Comparison of ENCODE assay signal across 29 mouse cellular contexts in genomic region chr19:41444491-41444890, GRCm38 (mm10). TPM values are rescaled to one million over a fixed set of nuclear protein-coding genes. Genes with fewer than 3 reads are reported as not detected.
A peak's percentile ranks its signal among the peaks of the same experiment; 100 is the strongest.
DNase-seq lines count a peak whose midpoint lies in the region; ATAC-seq lines count a peak whose summit lies in the region.
"Had no signal": no experiment of that assay in that cellular context is flagged by ENCODE, and none has a peak within 500 bp of the region (broad histone marks: within the 10 kb centered on the region; RNA-seq: fewer than 3 reads in every experiment).

No protein-coding gene starts in this region.

- WGBS in midbrain, embryonic 11.5 days, result 77% methylated on average over 8 of the region's 8 CpGs
- WGBS in midbrain, embryonic 10.5 days, result 69% methylated on average over 8 of the region's 8 CpGs
- 61% methylated on average over 8 of the region's 8 CpGs for WGBS in intestine, embryonic 16.5 days

- H3K4me1 ChIP-seq in midbrain, embryonic 11.5 days (ENCODE audit: control insufficient read depth, insufficient read depth, low read length), result peaks cover 2% of the 10 kb centered on the region; the same call in 1 of the 2 replicates
- H3K4me1 ChIP-seq in midbrain, embryonic 10.5 days, result peaks cover 15% of the 10 kb centered on the region
- peaks cover 7% of the 10 kb centered on the region; the same call in 1 of the 2 replicates for H3K4me1 ChIP-seq in intestine, embryonic 16.5 days (ENCODE audit: control insufficient read depth, insufficient read depth, low read length)
- H3K4me1 ChIP-seq: embryonic facial prominence, embryonic 13.5 days had no signal

- peak; percentile 39 for DNase-seq in heart, adult 11 months
- DNase-seq in heart, adult 9 months (ENCODE audit: low spot score in 2 of 2), result no peak
- peak; percentile 41 for DNase-seq in midbrain, embryonic 11.5 days (ENCODE audit: low spot score, missing footprints)
- no peak for DNase-seq in midbrain, embryonic 10.5 days (ENCODE audit: low spot score)
- DNase-seq in yolk sac, embryonic 10.5 days (ENCODE audit: low spot score), result peak; percentile 66
- DNase-seq in cerebellum, adult 9-11 months, result no peak
- DNase-seq in cerebellum, postnatal 4 days (ENCODE audit: low spot score in 2 of 2), result no peak
- DNase-seq: adrenal gland, adult 8-10 months; cerebellum, adult 8-10 months; cerebellum, postnatal 36 days; embryo, embryonic 11 days; gastrocnemius, adult 2 months; gastrocnemius, postnatal 36 days; heart, postnatal 14 days; kidney, postnatal 25 days; lung, embryonic 14.5 days; thymus, postnatal 14 days had no signal

- H3K27me3 ChIP-seq in midbrain, embryonic 11.5 days (ENCODE audit: control insufficient read depth, insufficient read depth, low read length), result peaks cover 6% of the 10 kb centered on the region; the same call in 1 of the 2 replicates
- H3K27me3 ChIP-seq in midbrain, embryonic 10.5 days (ENCODE audit: low read depth, poor library complexity, severe bottlenecking), result peaks cover 28% of the 10 kb centered on the region
- H3K27me3 ChIP-seq in intestine, embryonic 16.5 days (replicated peaks; ENCODE audit: control insufficient read depth, insufficient read depth, low read length), result 0 out of 2 replicates have a peak, but pooled peaks cover 3% of the 10 kb centered on the region

- H3K4me3 ChIP-seq in midbrain, embryonic 11.5 days (ENCODE audit: low read depth, low read length), result no peak overlapping the region
- no peak overlapping the region for H3K4me3 ChIP-seq in midbrain, embryonic 10.5 days
- no peak overlapping the region for H3K4me3 ChIP-seq in intestine, embryonic 16.5 days (ENCODE audit: low read length)
- H3K4me3 ChIP-seq: embryonic facial prominence, embryonic 13.5 days; forebrain, embryonic 10.5 days; gastrocnemius, adult 2 months; hindbrain, embryonic 10.5 days; hindbrain, embryonic 15.5 days; limb, embryonic 13.5 days; midbrain, embryonic 12.5 days; myocyte; neural tube, embryonic 12.5 days had no signal

- ATAC-seq in midbrain, embryonic 11.5 days (ENCODE audit: low FRiP score), result no peak
- ATAC-seq in intestine, embryonic 16.5 days, result peak; percentile 26; the same call in 1 of the 2 replicates
- ATAC-seq: forebrain, embryonic 16.5 days; inflammation-experienced regulatory T-cells, adult 6 months had no signal

- H3K9me3 ChIP-seq in midbrain, embryonic 11.5 days (ENCODE audit: control insufficient read depth, low read length), result no peaks in the 10 kb centered on the region
- no peaks in the 10 kb centered on the region for H3K9me3 ChIP-seq in midbrain, embryonic 10.5 days (replicated peaks)
- no peaks in the 10 kb centered on the region for H3K9me3 ChIP-seq in intestine, embryonic 16.5 days (ENCODE audit: control insufficient read depth, low read length)
- H3K9me3 ChIP-seq: embryonic facial prominence, embryonic 13.5 days; forebrain, embryonic 10.5 days; hindbrain, embryonic 10.5 days; hindbrain, embryonic 15.5 days; limb, embryonic 13.5 days; midbrain, embryonic 12.5 days; neural tube, embryonic 12.5 days had no signal

- no peaks in the 10 kb centered on the region for H3K36me3 ChIP-seq in midbrain, embryonic 11.5 days (ENCODE audit: control insufficient read depth, insufficient read depth, low read length)
- H3K36me3 ChIP-seq in midbrain, embryonic 10.5 days, result no peaks in the 10 kb centered on the region
- no peaks in the 10 kb centered on the region for H3K36me3 ChIP-seq in intestine, embryonic 16.5 days (ENCODE audit: control insufficient read depth, insufficient read depth, low read length)
- H3K36me3 ChIP-seq: embryonic facial prominence, embryonic 13.5 days; forebrain, embryonic 10.5 days; hindbrain, embryonic 10.5 days; hindbrain, embryonic 15.5 days; limb, embryonic 13.5 days; midbrain, embryonic 12.5 days; neural tube, embryonic 12.5 days had no signal

- no peak overlapping the region for H3K9ac ChIP-seq in midbrain, embryonic 11.5 days (ENCODE audit: low read length)
- H3K9ac ChIP-seq in intestine, embryonic 16.5 days (ENCODE audit: low read depth, low read length), result no peak overlapping the region
- H3K9ac ChIP-seq: embryonic facial prominence, embryonic 13.5 days; hindbrain, embryonic 15.5 days; limb, embryonic 13.5 days; liver, embryonic 14.5 days; lung, embryonic 14.5 days; midbrain, embryonic 12.5 days; neural tube, embryonic 12.5 days had no signal

- H3K27ac ChIP-seq in midbrain, embryonic 11.5 days (ENCODE audit: low read depth, low read length), result no peak overlapping the region
- no peak overlapping the region for H3K27ac ChIP-seq in midbrain, embryonic 10.5 days (replicated peaks)
- H3K27ac ChIP-seq in intestine, embryonic 16.5 days (ENCODE audit: low read length), result peak overlapping the region; percentile 33; the same call in 1 of the 2 replicates
- H3K27ac ChIP-seq: embryonic facial prominence, embryonic 13.5 days; forebrain, embryonic 10.5 days; gastrocnemius, adult 2 months; hindbrain, embryonic 10.5 days; hindbrain, embryonic 15.5 days; limb, embryonic 13.5 days; liver, embryonic 14.5 days; midbrain, embryonic 12.5 days; neural tube, embryonic 12.5 days had no signal

- H3K4me2 ChIP-seq in midbrain, embryonic 11.5 days, result no peak overlapping the region
- H3K4me2 ChIP-seq in intestine, embryonic 16.5 days (ENCODE audit: low read depth, low read length), result no peak overlapping the region
- H3K4me2 ChIP-seq: embryonic facial prominence, embryonic 13.5 days; hindbrain, embryonic 15.5 days; limb, embryonic 13.5 days; lung, embryonic 14.5 days; midbrain, embryonic 12.5 days; neural tube, embryonic 12.5 days had no signal

RNA-seq across cellular contexts. Expression of gene Lcor, which starts 37.9 kb away (rescaled TPM):
- 31.3 and 34.1 TPM in 2 replicates for polyA plus RNA-seq in midbrain, embryonic 11.5 days (2014; fragmentation: Nextera tagmentation; extraction: Ambion mirVana)
- polyA plus RNA-seq in midbrain, embryonic 10.5 days (2016; fragmentation: Nextera tagmentation; extraction: Ambion mirVana), result 13.9 and 23.2 TPM in 2 replicates
- 19.0 and 20.8 TPM in 2 replicates for polyA plus RNA-seq in intestine, embryonic 16.5 days (2015; fragmentation: Nextera tagmentation; extraction: Ambion mirVana)

RNA-seq across cellular contexts. Expression of gene Pik3ap1, which starts 59.6 kb away (rescaled TPM):
- 3.4 and 4.6 TPM in 2 replicates for polyA plus RNA-seq in midbrain, embryonic 11.5 days (2014; fragmentation: Nextera tagmentation; extraction: Ambion mirVana)
- polyA plus RNA-seq in midbrain, embryonic 10.5 days (2016; fragmentation: Nextera tagmentation; extraction: Ambion mirVana), result 2.9 and 4.4 TPM in 2 replicates
- polyA plus RNA-seq in intestine, embryonic 16.5 days (2015; fragmentation: Nextera tagmentation; extraction: Ambion mirVana), result 5.7 and 5.9 TPM in 2 replicates
- polyA plus RNA-seq: myocyte had no signal

Comparison
In these comparisons a context has a peak if more than half of its experiments do, and no peak if none do; other contexts are left out.
1. DNase-seq: peak in heart, adult 11 months (single experiment), midbrain, embryonic 11.5 days (single experiment) and yolk sac, embryonic 10.5 days (single experiment); none in heart, adult 9 months (0 of 2), midbrain, embryonic 10.5 days (single experiment), cerebellum, adult 9-11 months (single experiment) and cerebellum, postnatal 4 days (0 of 2).